ENCODE assay signal across 16 mouse cellular contexts in the genomic region with DNA sequence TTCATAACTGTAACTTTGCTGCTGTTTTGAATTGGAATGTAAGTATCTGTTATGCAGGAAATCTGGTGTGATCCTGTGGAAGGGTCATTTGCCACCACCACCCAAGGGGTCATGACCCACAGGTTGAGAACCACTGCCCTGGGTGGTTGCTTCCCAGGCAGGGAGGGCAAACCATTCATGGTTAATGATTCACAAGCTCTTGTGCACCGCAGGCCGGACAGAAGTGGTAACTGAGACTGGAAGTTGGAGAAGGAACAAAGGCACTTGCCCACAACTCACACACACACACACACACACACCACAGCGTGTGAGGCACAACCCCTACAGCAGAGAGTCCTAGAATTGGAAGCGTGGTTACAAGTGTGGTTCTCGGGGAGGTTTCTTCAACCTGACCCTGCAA. TPM values are rescaled to one million over a fixed set of nuclear protein-coding genes. Genes with fewer than 3 reads are reported as not detected.
A peak's percentile ranks its signal among the peaks of the same experiment; 100 is the strongest.
DNase-seq lines count a peak whose midpoint lies in the region; ATAC-seq and TF ChIP-seq lines count a peak whose summit lies in the region.
"Had no signal": no experiment of that assay in that cellular context is flagged by ENCODE, and none has a peak within 500 bp of the region (broad histone marks: within the 10 kb centered on the region; RNA-seq: fewer than 3 reads in every experiment).

No protein-coding gene starts in this region.

- no peaks in the 10 kb centered on the region for H3K27me3 ChIP-seq in lung, embryonic 16.5 days (ENCODE audit: control insufficient read depth, insufficient read depth, low read depth, low read length)
- H3K27me3 ChIP-seq in liver, adult 2 months (ENCODE audit: control insufficient read depth, insufficient read depth, low read length): no peaks in the 10 kb centered on the region
- H3K27me3 ChIP-seq: forebrain, embryonic 12.5 days; hindbrain, embryonic 12.5 days; intestine, embryonic 15.5 days; lung, embryonic 15.5 days had no signal

- H3K9me3 ChIP-seq in lung, embryonic 16.5 days (ENCODE audit: control insufficient read depth, low read length): no peaks in the 10 kb centered on the region
- H3K9me3 ChIP-seq: forebrain, embryonic 12.5 days; heart, embryonic 15.5 days; hindbrain, embryonic 12.5 days; intestine, embryonic 15.5 days; lung, embryonic 15.5 days had no signal

- H3K4me2 ChIP-seq in lung, embryonic 16.5 days (ENCODE audit: low read depth, low read length): no peak overlapping the region
- H3K4me2 ChIP-seq: forebrain, embryonic 12.5 days; heart, embryonic 15.5 days; hindbrain, embryonic 12.5 days; intestine, embryonic 15.5 days; lung, embryonic 15.5 days had no signal

- peaks cover 14% of the 10 kb centered on the region; the same call in 1 of the 2 replicates for H3K4me1 ChIP-seq in lung, embryonic 16.5 days (replicated peaks; ENCODE audit: control insufficient read depth, insufficient read depth, low read length)
- peaks cover 2% of the 10 kb centered on the region; the same call in 1 of the 2 replicates for H3K4me1 ChIP-seq in liver, adult 2 months (ENCODE audit: control insufficient read depth, insufficient read depth, low read length)
- H3K4me1 ChIP-seq: forebrain, embryonic 12.5 days; hindbrain, embryonic 12.5 days; intestine, embryonic 15.5 days had no signal

- no peaks in the 10 kb centered on the region for H3K36me3 ChIP-seq in lung, embryonic 16.5 days (ENCODE audit: control insufficient read depth, insufficient read depth, low read length)
- no peaks in the 10 kb centered on the region for H3K36me3 ChIP-seq in liver, adult 2 months (ENCODE audit: control insufficient read depth, insufficient read depth, low read length)
- H3K36me3 ChIP-seq: forebrain, embryonic 12.5 days; heart, embryonic 15.5 days; hindbrain, embryonic 12.5 days; intestine, embryonic 15.5 days; lung, embryonic 15.5 days had no signal

- no peak overlapping the region for H3K9ac ChIP-seq in lung, embryonic 16.5 days (ENCODE audit: low read length)
- H3K9ac ChIP-seq in liver, adult 2 months (ENCODE audit: low read depth, low read length): no peak overlapping the region
- H3K9ac ChIP-seq: forebrain, embryonic 12.5 days; heart, embryonic 15.5 days; hindbrain, embryonic 12.5 days; intestine, embryonic 15.5 days; lung, embryonic 15.5 days had no signal

- H3K27ac ChIP-seq in lung, embryonic 16.5 days (ENCODE audit: low read length): no peak overlapping the region
- H3K27ac ChIP-seq in liver, adult 2 months (replicated peaks; ENCODE audit: insufficient read depth, low read depth, low read length): no peak overlapping the region
- H3K27ac ChIP-seq: forebrain, embryonic 12.5 days; heart, embryonic 15.5 days; hindbrain, embryonic 12.5 days; intestine, embryonic 15.5 days; lung, embryonic 15.5 days had no signal

- no peak for TF ChIP-seq CTCF in liver, adult 2 months (IDR thresholded peaks at IDR 0.05; ENCODE audit: low read depth, low read length)

- ATAC-seq in lung, embryonic 16.5 days (ENCODE audit: low read depth): peak; percentile 15; the same call in 1 of the 2 replicates
- ATAC-seq: intestine, embryonic 15.5 days had no signal

- WGBS in lung, embryonic 16.5 days: 57% methylated on average over 5 of the region's 5 CpGs
- 23% methylated on average over 5 of the region's 5 CpGs for WGBS in liver, adult 2 months

- TF ChIP-seq POLR2A in liver, adult 2 months (IDR thresholded peaks at IDR 0.05; ENCODE audit: extremely low read depth, insufficient read depth, low read length): no peak

- no peak for DNase-seq in lung, postnatal 14 days
- DNase-seq in kidney, adult 9 months: peak; percentile 67
- DNase-seq in liver, adult 2 months (ENCODE audit: extremely low read depth, low read depth, low spot score): peak; percentile 84
- no peak for DNase-seq in thymus, postnatal 25 days
- no peak for DNase-seq in cerebellum, adult 8-10 months
- no peak for DNase-seq in cerebellum, postnatal 25 days
- DNase-seq: adrenal gland, postnatal 10 days; cerebellum, adult 9-10 months; embryo, embryonic 11 days had no signal

- no peak overlapping the region for H3K4me3 ChIP-seq in lung, embryonic 16.5 days (ENCODE audit: low read length)
- no peak overlapping the region for H3K4me3 ChIP-seq in liver, adult 2 months (ENCODE audit: insufficient read depth, low read depth, low read length)
- H3K4me3 ChIP-seq: forebrain, embryonic 12.5 days; heart, embryonic 15.5 days; hindbrain, embryonic 12.5 days; intestine, embryonic 15.5 days; lung, embryonic 15.5 days; myocyte had no signal

- H3K79me2 ChIP-seq in liver, adult 2 months (ENCODE audit: control insufficient read depth, insufficient read depth, low read length): no peaks in the 10 kb centered on the region

RNA-seq across cellular contexts. Expression of a gene that starts 3.2 kb away (rescaled TPM):
- 1.0 and 1.8 TPM in 2 replicates for polyA plus RNA-seq in lung, embryonic 16.5 days (2015; fragmentation: Nextera tagmentation; extraction: Ambion mirVana)
- 0.28 and 0.67 TPM in 2 replicates for total RNA-seq in liver, adult 2 months (2014; rRNA removed)
- polyA plus RNA-seq in liver, adult 2 months (2012; rRNA removed): 0.26 and 0.51 TPM in 2 replicates

RNA-seq across cellular contexts. Expression of a gene that starts 22.9 kb away (rescaled TPM):
- 57.6 and 74.4 TPM in 2 replicates for polyA plus RNA-seq in lung, embryonic 16.5 days (2015; fragmentation: Nextera tagmentation; extraction: Ambion mirVana)
- 16.8 and 19.5 TPM in 2 replicates for total RNA-seq in liver, adult 2 months (2014; rRNA removed)
- 46.8 and 48.1 TPM in 2 replicates for polyA plus RNA-seq in liver, adult 2 months (2012; rRNA removed)

Comparison
In these comparisons a context has a peak if more than half of its experiments do, and no peak if none do; other contexts are left out.
1. DNase-seq: peak in kidney, adult 9 months (single experiment) and liver, adult 2 months (single experiment); none in lung, postnatal 14 days (single experiment), thymus, postnatal 25 days (single experiment), cerebellum, adult 8-10 months (single experiment) and cerebellum, postnatal 25 days (0 of 2).